Comparison of ENCODE assay signal across 9 mouse cellular contexts in the genomic region with DNA sequence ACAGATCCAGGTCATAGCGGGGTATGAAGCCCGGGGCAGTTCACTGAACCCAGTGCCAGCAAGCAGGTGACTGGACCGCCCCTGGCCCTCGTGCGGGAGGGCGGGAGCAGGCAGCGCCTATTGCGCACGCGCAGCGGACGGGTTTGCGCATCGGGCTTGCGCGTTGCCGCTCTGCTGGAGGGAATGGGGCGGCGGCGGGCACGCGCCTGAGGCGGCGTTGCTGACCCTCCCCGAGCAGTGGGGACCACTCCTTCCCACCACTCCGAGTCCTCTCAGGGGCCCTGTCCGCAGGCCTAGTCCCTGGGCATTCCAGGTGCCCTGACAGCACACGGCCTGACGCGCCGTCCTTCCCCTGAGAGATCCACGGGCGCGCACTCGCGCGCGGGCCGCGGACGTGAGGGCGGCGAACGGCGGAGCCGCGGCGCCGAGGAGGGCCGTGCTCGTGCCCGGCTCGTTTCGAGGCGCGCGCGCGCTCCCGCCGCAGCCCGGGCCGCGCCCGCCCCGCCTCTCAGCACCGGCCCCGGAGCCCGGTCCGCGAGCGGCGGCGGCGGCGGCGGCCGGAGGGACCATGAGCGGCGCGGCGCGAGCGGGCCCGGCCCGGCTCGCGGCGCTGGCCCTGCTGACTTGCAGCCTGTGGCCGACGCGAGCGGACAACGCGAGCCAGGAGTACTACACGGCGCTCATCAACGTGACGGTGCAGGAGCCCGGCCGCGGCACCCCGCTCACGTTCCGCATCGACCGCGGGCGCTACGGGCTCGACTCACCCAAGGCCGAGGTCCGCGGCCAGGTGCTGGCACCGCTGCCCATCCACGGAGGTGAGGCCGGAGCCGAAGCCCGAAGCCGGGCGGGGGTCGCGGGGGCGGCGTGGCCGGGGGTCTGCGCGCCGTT. TPM values are rescaled to one million over a fixed set of nuclear protein-coding genes. Genes with fewer than 3 reads are reported as not detected.
A peak's percentile ranks its signal among the peaks of the same experiment; 100 is the strongest.
DNase-seq lines count a peak whose midpoint lies in the region; ATAC-seq and TF ChIP-seq lines count a peak whose summit lies in the region.
"Had no signal": no experiment of that assay in that cellular context is flagged by ENCODE, and none has a peak within 500 bp of the region (broad histone marks: within the 10 kb centered on the region; RNA-seq: fewer than 3 reads in every experiment).

A gene (plus strand): TSS at position 514 of the 888 bp plus-strand sequence.

- H3K9ac ChIP-seq in embryonic facial prominence, embryonic 14.5 days (ENCODE audit: low read depth, low read length), result peak within 1 kb of the TSS; percentile 97
- H3K9ac ChIP-seq in heart, adult 2 months (ENCODE audit: low read depth, low read length), result peak within 1 kb of the TSS; percentile 96
- peak within 1 kb of the TSS; percentile 97 for H3K9ac ChIP-seq in limb, embryonic 11.5 days (ENCODE audit: low read length)
- peak within 1 kb of the TSS; percentile 98 for H3K9ac ChIP-seq in midbrain, embryonic 13.5 days (replicated peaks)

- peak within 1 kb of the TSS; percentile 81 for H3K4me2 ChIP-seq in embryonic facial prominence, embryonic 14.5 days (ENCODE audit: low read depth, low read length)
- H3K4me2 ChIP-seq in limb, embryonic 11.5 days (ENCODE audit: low read depth, severe bottlenecking), result peak within 1 kb of the TSS; percentile 38
- peak within 1 kb of the TSS; percentile 68 for H3K4me2 ChIP-seq in midbrain, embryonic 13.5 days (replicated peaks)

- WGBS in bone marrow, adult 2 months, result 6% methylated on average over 129 of the region's 129 CpGs
- WGBS in embryonic facial prominence, embryonic 14.5 days, result under 1% methylated on average over 20 of the region's 129 CpGs
- 1% methylated on average over 127 of the region's 129 CpGs for WGBS in heart, adult 2 months
- 3% methylated on average over 117 of the region's 129 CpGs for WGBS in kidney, adult 2 months
- under 1% methylated on average over 89 of the region's 129 CpGs for WGBS in limb, embryonic 11.5 days
- under 1% methylated on average over 94 of the region's 129 CpGs for WGBS in midbrain, embryonic 13.5 days

- TF ChIP-seq EP300 in heart, adult 2 months (IDR thresholded peaks at IDR 0.05; ENCODE audit: insufficient read depth, low read depth, low read length), result no peak; the same call in 1 of the 2 replicates

- peak; percentile 71; the same call in 1 of the 2 replicates for TF ChIP-seq POLR2A in bone marrow, adult 2 months (IDR thresholded peaks at IDR 0.05; ENCODE audit: borderline replicate concordance, control insufficient read depth, low read depth, low read length)
- peak; percentile 74; the same call in 1 of the 2 replicates for TF ChIP-seq POLR2A in heart, adult 2 months (IDR thresholded peaks at IDR 0.05; ENCODE audit: insufficient read depth, low read depth, low read length)
- peak; percentile 18 for TF ChIP-seq POLR2A in kidney, adult 2 months (IDR thresholded peaks at IDR 0.05; ENCODE audit: low read depth, low read length)

- no peaks in the 10 kb centered on the region for H3K9me3 ChIP-seq in embryonic facial prominence, embryonic 14.5 days (ENCODE audit: control insufficient read depth, low read length)
- H3K9me3 ChIP-seq in limb, embryonic 11.5 days (ENCODE audit: control insufficient read depth, low read length), result no peaks in the 10 kb centered on the region
- H3K9me3 ChIP-seq in midbrain, embryonic 13.5 days, result no peaks in the 10 kb centered on the region

- peak; percentile 92 for ATAC-seq in embryonic facial prominence, embryonic 14.5 days (ENCODE audit: low read depth)
- ATAC-seq in limb, embryonic 11.5 days (ENCODE audit: insufficient number of reproducible peaks, low FRiP score, low TSS enrichment, low read depth), result peak; percentile 90
- peak; percentile 94 for ATAC-seq in midbrain, embryonic 13.5 days

- H3K4me1 ChIP-seq in bone marrow, adult 2 months (ENCODE audit: control insufficient read depth, insufficient read depth, low read length), result no peaks in the 10 kb centered on the region; the same call in 1 of the 2 replicates
- peaks cover 18% of the 10 kb centered on the region for H3K4me1 ChIP-seq in embryonic facial prominence, embryonic 14.5 days (ENCODE audit: control insufficient read depth, insufficient read depth, low read length)
- H3K4me1 ChIP-seq in heart, adult 2 months (ENCODE audit: control insufficient read depth, insufficient read depth, low read length), result peaks cover 5% of the 10 kb centered on the region
- H3K4me1 ChIP-seq in kidney, adult 2 months (ENCODE audit: control insufficient read depth, insufficient read depth, low read length), result peaks cover 9% of the 10 kb centered on the region
- H3K4me1 ChIP-seq in limb, embryonic 11.5 days (ENCODE audit: control insufficient read depth, insufficient read depth, low read length), result peaks cover 10% of the 10 kb centered on the region; the same call in 1 of the 2 replicates
- H3K4me1 ChIP-seq in midbrain, embryonic 13.5 days (replicated peaks), result peaks cover 39% of the 10 kb centered on the region

- peak within 1 kb of the TSS; percentile 98 for H3K4me3 ChIP-seq in bone marrow, adult 2 months (replicated peaks; ENCODE audit: control insufficient read depth, low read depth, low read length)
- peak within 1 kb of the TSS; percentile 95 for H3K4me3 ChIP-seq in embryonic facial prominence, embryonic 14.5 days (ENCODE audit: low read depth, low read length)
- peak within 1 kb of the TSS; percentile 94 for H3K4me3 ChIP-seq in heart, adult 2 months
- peak within 1 kb of the TSS; percentile 83 for H3K4me3 ChIP-seq in kidney, adult 2 months (ENCODE audit: insufficient read depth, low read depth, low read length)
- H3K4me3 ChIP-seq in limb, embryonic 11.5 days (ENCODE audit: low read depth, low read length), result peak within 1 kb of the TSS; percentile 86
- peak within 1 kb of the TSS; percentile 96 for H3K4me3 ChIP-seq in midbrain, embryonic 13.5 days (replicated peaks)

- intact Hi-C loops in heart, adult 2 months (cut with DNase I), result loop anchor here (2.0 to 5.0 kb wide), 2 partner anchors 47 to 84 kb away; no protein-coding TSS in a partner anchor

- peaks cover 3% of the 10 kb centered on the region for H3K79me2 ChIP-seq in heart, adult 2 months (replicated peaks; ENCODE audit: control insufficient read depth, insufficient read depth, low read length)

- peak within 1 kb of the TSS; percentile 97 for H3K27ac ChIP-seq in bone marrow, adult 2 months (ENCODE audit: control insufficient read depth, insufficient read depth, low read depth, low read length, poor library complexity)
- H3K27ac ChIP-seq in embryonic facial prominence, embryonic 14.5 days (replicated peaks; ENCODE audit: low read depth, low read length), result peak within 1 kb of the TSS; percentile 92
- peak within 1 kb of the TSS; percentile 100 for H3K27ac ChIP-seq in heart, adult 2 months
- peak within 1 kb of the TSS; percentile 99 for H3K27ac ChIP-seq in kidney, adult 2 months (ENCODE audit: insufficient read depth, low read depth, low read length)
- H3K27ac ChIP-seq in limb, embryonic 11.5 days (replicated peaks; ENCODE audit: low read depth, low read length), result peak within 1 kb of the TSS; percentile 70
- peak within 1 kb of the TSS; percentile 96 for H3K27ac ChIP-seq in midbrain, embryonic 13.5 days

- H3K36me3 ChIP-seq in embryonic facial prominence, embryonic 14.5 days (ENCODE audit: control insufficient read depth, insufficient read depth, low read length), result no peaks in the 10 kb centered on the region
- H3K36me3 ChIP-seq in heart, adult 2 months (ENCODE audit: control insufficient read depth, insufficient read depth, low read length), result no peaks in the 10 kb centered on the region
- no peaks in the 10 kb centered on the region for H3K36me3 ChIP-seq in kidney, adult 2 months (ENCODE audit: control insufficient read depth, insufficient read depth, low read length)
- H3K36me3 ChIP-seq in limb, embryonic 11.5 days (ENCODE audit: control insufficient read depth, insufficient read depth, low read length), result no peaks in the 10 kb centered on the region
- no peaks in the 10 kb centered on the region for H3K36me3 ChIP-seq in midbrain, embryonic 13.5 days

- H3K27me3 ChIP-seq in embryonic facial prominence, embryonic 14.5 days (replicated peaks; ENCODE audit: control insufficient read depth, insufficient read depth, low read length), result no peaks in the 10 kb centered on the region
- no peaks in the 10 kb centered on the region for H3K27me3 ChIP-seq in heart, adult 2 months (ENCODE audit: control insufficient read depth, insufficient read depth, low read length)
- H3K27me3 ChIP-seq in kidney, adult 2 months (replicated peaks; ENCODE audit: control insufficient read depth, insufficient read depth, low read length), result no peaks in the 10 kb centered on the region
- H3K27me3 ChIP-seq in limb, embryonic 11.5 days (ENCODE audit: control insufficient read depth, insufficient read depth, low read length), result no peaks in the 10 kb centered on the region
- peaks cover 12% of the 10 kb centered on the region; the same call in 1 of the 2 replicates for H3K27me3 ChIP-seq in midbrain, embryonic 13.5 days

- peak; percentile 87 for DNase-seq in 3134 (ENCODE audit: extremely low read depth, insufficient read length, low spot score)
- peak; percentile 95 for DNase-seq in embryonic facial prominence, embryonic 14.5 days (ENCODE audit: low spot score)
- peak; percentile 96 to 98 for DNase-seq in heart, adult 2 months
- DNase-seq in kidney, adult 2 months, result peak; percentile 98
- peak; percentile 97 for DNase-seq in limb, embryonic 11.5 days (ENCODE audit: low spot score)
- DNase-seq in spleen, adult 12 weeks (ENCODE audit: low spot score), result peak; percentile 89

- no peak for TF ChIP-seq CTCF in bone marrow, adult 2 months (IDR thresholded peaks at IDR 0.05; ENCODE audit: control insufficient read depth, insufficient read depth, low read length)
- TF ChIP-seq CTCF in heart, adult 2 months (IDR thresholded peaks at IDR 0.05), result peak; percentile 30; the same call in 1 of the 2 replicates
- no peak for TF ChIP-seq CTCF in kidney, adult 2 months (conservative IDR thresholded peaks at IDR 0.05; ENCODE audit: insufficient read depth, insufficient read length, low read depth, low read length)

RNA-seq across cellular contexts. Expression of the gene that starts here (rescaled TPM):
- 12.9 and 33.0 TPM in 2 replicates for polyA plus RNA-seq in bone marrow, adult 2 months (2011; ENCODE audit: insufficient read depth, insufficient read length, low replicate concordance, missing spikeins)
- 75.5 and 80.3 TPM in 2 replicates for polyA plus RNA-seq in embryonic facial prominence, embryonic 14.5 days (2014; fragmentation: Nextera tagmentation; extraction: Ambion mirVana)
- 10 to 100 TPM; 49.5 to 53.2 TPM for total RNA-seq in heart, adult 2 months (2021)
- polyA plus RNA-seq in heart, adult 2 months (2012; rRNA removed), result 26.6 and 31.8 TPM in 2 replicates
- polyA plus RNA-seq in kidney, adult 2 months (2012; rRNA removed), result 60.1 and 69.5 TPM in 2 replicates
- 89.3 and 89.9 TPM in 2 replicates for polyA plus RNA-seq in limb, embryonic 11.5 days (2014; fragmentation: Nextera tagmentation; extraction: Ambion mirVana)
- 57.9 and 59.0 TPM in 2 replicates for polyA plus RNA-seq in midbrain, embryonic 13.5 days (2015; fragmentation: Nextera tagmentation; extraction: Ambion mirVana)
- polyA plus RNA-seq: C2C12 had no signal

Comparison
In these comparisons a context has a peak if more than half of its experiments do, and no peak if none do; other contexts are left out.
1. Peak in every context shown above with its lines: DNase-seq, ATAC-seq, H3K4me3 ChIP-seq and H3K27ac ChIP-seq.
2. POLR2A ChIP-seq: peak in every context shown above with its lines; median percentile 74 in heart, adult 2 months; 71 in bone marrow, adult 2 months; 18 in kidney, adult 2 months.